Mouse (Mus musculus) megakaryocyte, embryonic 14.5 days (primary cell): ENCODE measurements at regions not wholly inside any gene's neighbourhood (a gene's known extent, or its start where the extent isn't known, plus 50 kb on each side); places are given as distances from the start of the nearest gene placed in this dataset.

ENCODE experiments used
- H3K27me3 ChIP-seq: replicated peaks from 2 replicates; pipeline ENCODE3; 2012; ENCODE audit warnings: inconsistent platforms
- H3K36me3 ChIP-seq: replicated peaks from 2 replicates; pipeline ENCODE3; 2012; ENCODE audit warnings: low read length, inconsistent platforms, mixed read lengths
- H3K4me1 ChIP-seq: 2 replicates; pipeline ENCODE4 v1.6.1; 2012; ENCODE audit warnings: inconsistent platforms
- H3K4me3 ChIP-seq: replicated peaks from 2 replicates; pipeline ENCODE3; 2012; ENCODE audit warnings: moderate library complexity, mild to moderate bottlenecking, inconsistent platforms
- H3K9me3 ChIP-seq: 2 replicates; pipeline ENCODE4 v1.6.1; 2012; ENCODE audit warnings: inconsistent platforms
- FLI1 ChIP-seq: IDR thresholded peaks from 2 replicates; pipeline ENCODE4 v1.6.1; 2012; ENCODE audit warnings: low read length, inconsistent platforms, mixed read lengths
- GATA1 ChIP-seq: IDR thresholded peaks from 3 replicates; pipeline ENCODE4 v1.6.1; 2012; ENCODE audit warnings: mixed read lengths, low read length, inconsistent platforms, borderline replicate concordance

GRCm38 (mm10) chr4:99484271-99484670 lies 171.8 kb upstream of the Foxd3 start:
- Histone ChIP-seq H3K36me3 (no peaks in the 10 kb centered on the region), H3K4me1 (no peaks in the 10 kb centered on the region), H3K4me3 (no peak overlapping the region), H3K27me3 (no peaks in the 10 kb centered on the region), H3K9me3 (0 out of 2 replicates have a peak, but pooled peaks cover 3% of the 10 kb centered on the region)
- no peak for TF ChIP-seq GATA1
- no peak for TF ChIP-seq FLI1

GRCm38 (mm10) chr4:99491536-99492514 lies 164.3 kb upstream of the Foxd3 start:
- Histone ChIP-seq H3K4me3 (no peak overlapping the region), H3K27me3 (no peaks in the 10 kb centered on the region), H3K4me1 (no peaks in the 10 kb centered on the region), H3K36me3 (no peaks in the 10 kb centered on the region), H3K9me3 (0 out of 2 replicates have a peak, but pooled peaks cover 3% of the 10 kb centered on the region)
- TF ChIP-seq GATA1 = no peak
- TF ChIP-seq FLI1 = no peak

GRCm38 (mm10) chr4:99503221-99503744 lies 152.8 kb upstream of the Foxd3 start:
- no peak overlapping the region for H3K4me3 ChIP-seq
- H3K36me3 ChIP-seq = no peaks in the 10 kb centered on the region
- no peak for TF ChIP-seq FLI1
- no peak for TF ChIP-seq GATA1
- no peaks in the 10 kb centered on the region for H3K9me3 ChIP-seq
- H3K4me1 ChIP-seq = no peaks in the 10 kb centered on the region
- H3K27me3 ChIP-seq = no peaks in the 10 kb centered on the region

GRCm38 (mm10) chr4:99511993-99512392 lies 144.1 kb upstream of the Foxd3 start:
- Histone ChIP-seq H3K4me3 (no peak overlapping the region), H3K4me1 (no peaks in the 10 kb centered on the region), H3K27me3 (no peaks in the 10 kb centered on the region), H3K9me3 (peaks cover 13% of the 10 kb centered on the region), H3K36me3 (no peaks in the 10 kb centered on the region)
- TF ChIP-seq FLI1 (no peak), GATA1 (no peak)

GRCm38 (mm10) chr4:99516883-99517282 lies 139.2 kb upstream of the Foxd3 start:
- no peaks in the 10 kb centered on the region for H3K4me1 ChIP-seq
- no peaks in the 10 kb centered on the region for H3K27me3 ChIP-seq
- H3K4me3 ChIP-seq = no peak overlapping the region
- TF ChIP-seq FLI1 = no peak
- no peak for TF ChIP-seq GATA1
- no peaks in the 10 kb centered on the region for H3K36me3 ChIP-seq
- H3K9me3 ChIP-seq = peaks cover 23% of the 10 kb centered on the region

- TF ChIP-seq FLI1 = no peak
- no peak for TF ChIP-seq GATA1
- Histone ChIP-seq H3K4me3 (no peak overlapping the region), H3K4me1 (no peaks in the 10 kb centered on the region), H3K27me3 (no peaks in the 10 kb centered on the region), H3K9me3 (peaks cover 20% of the 10 kb centered on the region), H3K36me3 (no peaks in the 10 kb centered on the region)
Observed at GRCm38 (mm10) chr4:99527441-99527840, 128.7 kb upstream of the Foxd3 start.

GRCm38 (mm10) chr4:99544014-99544413 lies 112.1 kb upstream of the Foxd3 start:
- Histone ChIP-seq H3K4me1 (no peaks in the 10 kb centered on the region), H3K27me3 (no peaks in the 10 kb centered on the region), H3K9me3 (peaks cover 26% of the 10 kb centered on the region; the same call in 1 of the 2 replicates), H3K36me3 (no peaks in the 10 kb centered on the region), H3K4me3 (no peak overlapping the region)
- TF ChIP-seq FLI1 (no peak), GATA1 (no peak)

GRCm38 (mm10) chr4:99545742-99546141 lies 110.4 kb upstream of the Foxd3 start:
- Histone ChIP-seq H3K9me3 (peaks cover 30% of the 10 kb centered on the region; the same call in 1 of the 2 replicates), H3K4me1 (no peaks in the 10 kb centered on the region), H3K4me3 (no peak overlapping the region), H3K27me3 (no peaks in the 10 kb centered on the region), H3K36me3 (no peaks in the 10 kb centered on the region)
- no peak for TF ChIP-seq FLI1
- TF ChIP-seq GATA1 = no peak

GRCm38 (mm10) chr4:99557963-99558362 lies 98.1 kb upstream of the Foxd3 start:
- Histone ChIP-seq H3K9me3 (peaks cover 14% of the 10 kb centered on the region; the same call in 1 of the 2 replicates), H3K4me3 (no peak overlapping the region), H3K4me1 (no peaks in the 10 kb centered on the region), H3K36me3 (no peaks in the 10 kb centered on the region), H3K27me3 (peaks cover 3% of the 10 kb centered on the region)
- no peak for TF ChIP-seq GATA1
- TF ChIP-seq FLI1 = no peak

- Histone ChIP-seq H3K27me3 (peaks cover 3% of the 10 kb centered on the region), H3K36me3 (no peaks in the 10 kb centered on the region), H3K4me3 (no peak overlapping the region), H3K9me3 (peaks cover 20% of the 10 kb centered on the region), H3K4me1 (no peaks in the 10 kb centered on the region)
- no peak for TF ChIP-seq GATA1
- no peak for TF ChIP-seq FLI1
Observed at GRCm38 (mm10) chr4:99560604-99561003, 95.5 kb upstream of the Foxd3 start.
